Mouse (Mus musculus) gastrocnemius, postnatal 10 days (tissue): Measurements from ENCODE around the gene Emilin2. TPM values are rescaled to one million over a fixed set of nuclear protein-coding genes. Genes with fewer than 3 reads are reported as not detected.

ENCODE experiments used
- DNase-seq: peaks from one replicate; pipeline ENCODE4 v3.0.0; 2021; ENCODE audit warnings: mixed read lengths
- total RNA-seq, 2 experiments: library from RNA; stranded (reverse); gene quantifications; 2 replicates each; pipeline ENCODE4 v1.2.3; 2021

Emilin2 gene
- total RNA-seq, 2 experiments from 2014 or later = 31.9 to 39.2 TPM

GRCm38 (mm10) chr17:71234041-71234594 lies 77.7 kb downstream of the Emilin2 start:
- no peak for DNase-seq

- DNase-seq = no peak
Measured at GRCm38 (mm10) chr17:71233210-71233609, 78.6 kb downstream of the Emilin2 start.

- no peak for DNase-seq
Measured at GRCm38 (mm10) chr17:71231998-71232397, 79.8 kb downstream of the Emilin2 start.

- DNase-seq = no peak
Measured at GRCm38 (mm10) chr17:71230108-71230709, 81.6 kb downstream of the Emilin2 start.

GRCm38 (mm10) chr17:71228651-71229050 lies 83.1 kb downstream of the Emilin2 start:
- DNase-seq = no peak

- DNase-seq = no peak
Measured at GRCm38 (mm10) chr17:71227128-71227895, 84.5 kb downstream of the Emilin2 start.

GRCm38 (mm10) chr17:71225091-71225490 lies 86.7 kb downstream of the Emilin2 start:
- peak; percentile 32 for DNase-seq

- DNase-seq = no peak
Measured at GRCm38 (mm10) chr17:71224521-71224920, 87.3 kb downstream of the Emilin2 start.

- DNase-seq = no peak
Measured at GRCm38 (mm10) chr17:71223676-71224075, 88.1 kb downstream of the Emilin2 start.

- DNase-seq = no peak
Measured at GRCm38 (mm10) chr17:71221383-71221782, 90.4 kb downstream of the Emilin2 start.

- DNase-seq = no peak
Measured at GRCm38 (mm10) chr17:71217111-71217685, 94.6 kb downstream of the Emilin2 start.

GRCm38 (mm10) chr17:71216263-71216662 lies 95.5 kb downstream of the Emilin2 start:
- no peak for DNase-seq

GRCm38 (mm10) chr17:71215241-71215839 lies 96.4 kb downstream of the Emilin2 start:
- DNase-seq = no peak

- no peak for DNase-seq
Measured at GRCm38 (mm10) chr17:71214514-71215240, 97.1 kb downstream of the Emilin2 start.

- no peak for DNase-seq
Measured at GRCm38 (mm10) chr17:71213666-71214065, 98.1 kb downstream of the Emilin2 start.

GRCm38 (mm10) chr17:71211962-71212646 lies 99.7 kb downstream of the Emilin2 start:
- no peak for DNase-seq

GRCm38 (mm10) chr17:71209936-71210335 lies 101.8 kb downstream of the Emilin2 start:
- no peak for DNase-seq

GRCm38 (mm10) chr17:71208921-71209320 lies 102.9 kb downstream of the Emilin2 start:
- DNase-seq = no peak

- DNase-seq = no peak
Measured at GRCm38 (mm10) chr17:71208376-71208775, 103.4 kb downstream of the Emilin2 start.

- DNase-seq = no peak
Measured at GRCm38 (mm10) chr17:71207268-71207667, 104.5 kb downstream of the Emilin2 start.

- DNase-seq = no peak
Measured at GRCm38 (mm10) chr17:71206136-71206893, 105.5 kb downstream of the Emilin2 start.
